Mouse (Mus musculus) midbrain, postnatal 0 days (tissue): ENCODE data around the gene Med25. TPM values are rescaled to one million over a fixed set of nuclear protein-coding genes. Genes with fewer than 3 reads are reported as not detected.
A peak's percentile ranks its signal among the peaks of the same experiment; 100 is the strongest.

Source experiments
- ATAC-seq: fragments of 200-750 bp; cut with Nextera tagmentation; 2 replicates; pipeline ENCODE4 v1.8.0; 2017; ENCODE audit warnings: moderate number of reproducible peaks, mild to moderate bottlenecking, moderate TSS enrichment, moderate library complexity; ENCODE audit not compliant: low FRiP score
- DNase-seq: peaks from one replicate; pipeline ENCODE4 v3.0.0-alpha.2; 2015; ENCODE audit warnings: low spot score
- H3K27ac ChIP-seq: fragments of 300-500 bp; sonication (generic); 2 replicates; pipeline ENCODE4 v1.5.1; 2014; ENCODE audit warnings: low read depth, mild to moderate bottlenecking, low read length, mixed read lengths
- H3K27me3 ChIP-seq: fragments of 300-500 bp; sonication (generic); 2 replicates; pipeline ENCODE4 v1.6.1; 2014; ENCODE audit warnings: low read length, control low read depth, mixed read lengths; ENCODE audit not compliant: insufficient read depth
- H3K36me3 ChIP-seq: fragments of 300-500 bp; sonication (generic); 2 replicates; pipeline ENCODE4 v1.6.1; 2014; ENCODE audit warnings: low read length, control low read depth, mixed read lengths; ENCODE audit not compliant: insufficient read depth
- H3K4me1 ChIP-seq: fragments of 300-500 bp; sonication (generic); 2 replicates; pipeline ENCODE4 v1.6.1; 2014; ENCODE audit warnings: mild to moderate bottlenecking, control low read depth, antibody characterized with exemption, low read length, mixed read lengths; ENCODE audit not compliant: insufficient read depth
- H3K4me2 ChIP-seq: fragments of 300-500 bp; sonication (generic); 2 replicates; pipeline ENCODE4 v1.6.1; 2014; ENCODE audit warnings: low read depth, mild to moderate bottlenecking, low read length, mixed read lengths; ENCODE audit not compliant: poor library complexity, severe bottlenecking
- H3K4me3 ChIP-seq: fragments of 300-500 bp; sonication (generic); 2 replicates; pipeline ENCODE4 v1.5.1; 2014; ENCODE audit warnings: low read depth, mild to moderate bottlenecking, low read length, moderate library complexity
- H3K9ac ChIP-seq: fragments of 300-500 bp; sonication (generic); replicated peaks from 2 replicates; pipeline ENCODE4 v1.6.1; 2014; ENCODE audit warnings: mild to moderate bottlenecking, low read length, moderate library complexity, mixed read lengths; ENCODE audit not compliant: poor library complexity, severe bottlenecking
- H3K9me3 ChIP-seq: fragments of 300-500 bp; sonication (generic); 2 replicates; pipeline ENCODE4 v1.6.1; 2016; ENCODE audit warnings: low read length, control low read depth
- CTCF ChIP-seq: IDR thresholded peaks from 2 replicates; pipeline ENCODE4 v1.5.1; 2016; ENCODE audit warnings: antibody characterized with exemption, mild to moderate bottlenecking
- WGBS: fragments of 180-500 bp; shearing (Covaris S2); extraction: QIAGEN DNeasy Blood & Tissue Kit; methylation state at CpG from one replicate; pipeline ENCODE4 v1.1.7; 2014; 5-methylcytosine and 5-hydroxymethylcytosine counted together
- polyA plus RNA-seq: library from polyadenylated mRNA; unstranded; fragments of >200 nt; fragmentation: Nextera tagmentation; extraction: Ambion mirVana; gene quantifications from 2 replicates; pipeline ENCODE4 v1.2.1, GENCODE M21; 2015
- total RNA-seq: library from RNA; depleted of rRNA; stranded (reverse); fragments of >200 nt; gene quantifications from 2 replicates; pipeline ENCODE4 v1.2.3, GENCODE M21; 2014

Med25 gene
- total and polyA plus RNA-seq, 2 experiments from 2014 or later, result 150 to 182 TPM

GRCm38 (mm10) chr7:44850146-44850545 is 42.4 kb downstream of the Med25 start:
- ATAC-seq, result peak; percentile 41; the same call in 1 of the 2 replicates

DNA sequence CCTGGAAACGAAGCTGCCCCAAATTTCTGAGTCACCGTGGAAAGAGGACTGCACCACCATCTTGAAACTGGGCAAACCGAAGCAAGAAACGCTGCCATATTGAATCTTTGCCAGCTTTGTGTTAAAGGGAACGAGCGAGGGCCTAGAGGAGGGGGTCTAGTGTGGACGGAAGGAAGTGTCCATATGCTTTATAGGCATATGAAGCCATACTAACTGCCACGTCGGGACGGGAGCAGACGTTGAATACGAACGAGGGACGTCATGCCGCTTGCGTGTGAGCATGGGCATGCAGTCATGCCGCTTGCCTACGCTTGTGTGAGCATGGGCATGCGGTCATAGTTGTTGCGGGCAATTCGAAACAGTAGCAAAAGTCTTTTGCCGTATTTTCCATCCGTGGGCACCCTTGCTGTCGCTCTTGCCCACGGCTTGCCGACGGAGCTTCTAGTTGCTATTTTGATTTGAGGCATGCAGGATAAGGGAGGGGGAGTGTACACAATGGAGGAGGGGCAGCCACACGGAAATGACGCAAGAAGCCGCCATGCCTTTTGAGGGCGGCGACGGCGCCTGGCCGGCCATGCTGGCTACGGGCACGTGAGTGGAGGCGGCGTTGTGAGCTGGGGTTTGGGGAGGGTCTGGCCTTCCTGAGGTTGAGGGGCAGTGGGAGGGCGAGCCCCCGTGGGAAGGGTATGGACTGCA is 42.9 kb downstream of the Med25 start:
- ATAC-seq (peak; percentile 84), DNase-seq (peak; percentile 98)
- Histone ChIP-seq H3K9ac (peak overlapping the region; percentile 87), H3K36me3 (peaks cover 29% of the 10 kb centered on the region), H3K9me3 (no peaks in the 10 kb centered on the region), H3K27ac (peak overlapping the region; percentile 98), H3K4me1 (peaks cover 13% of the 10 kb centered on the region; the same call in 1 of the 2 replicates), H3K27me3 (no peaks in the 10 kb centered on the region), H3K4me3 (peak overlapping the region; percentile 64), H3K4me2 (peak overlapping the region; percentile 75)
- under 1% methylated on average over 41 of the region's 41 CpGs for WGBS
- no peak for TF ChIP-seq CTCF

More at GRCm38 (mm10) chr7:44850146-44850545, 42.4 kb downstream of the Med25 start:
- Histone ChIP-seq H3K27ac (peak overlapping the region; percentile 98), H3K4me2 (peak overlapping the region; percentile 75), H3K9me3 (no peaks in the 10 kb centered on the region), H3K4me3 (peak overlapping the region; percentile 64), H3K27me3 (no peaks in the 10 kb centered on the region), H3K4me1 (peaks cover 13% of the 10 kb centered on the region; the same call in 1 of the 2 replicates), H3K36me3 (peaks cover 24% of the 10 kb centered on the region), H3K9ac (peak overlapping the region; percentile 87)
- under 1% methylated on average over 29 of the region's 33 CpGs for WGBS
- peak; percentile 83 for DNase-seq
- no peak; the same call in 1 of the 2 replicates for TF ChIP-seq CTCF

DNA sequence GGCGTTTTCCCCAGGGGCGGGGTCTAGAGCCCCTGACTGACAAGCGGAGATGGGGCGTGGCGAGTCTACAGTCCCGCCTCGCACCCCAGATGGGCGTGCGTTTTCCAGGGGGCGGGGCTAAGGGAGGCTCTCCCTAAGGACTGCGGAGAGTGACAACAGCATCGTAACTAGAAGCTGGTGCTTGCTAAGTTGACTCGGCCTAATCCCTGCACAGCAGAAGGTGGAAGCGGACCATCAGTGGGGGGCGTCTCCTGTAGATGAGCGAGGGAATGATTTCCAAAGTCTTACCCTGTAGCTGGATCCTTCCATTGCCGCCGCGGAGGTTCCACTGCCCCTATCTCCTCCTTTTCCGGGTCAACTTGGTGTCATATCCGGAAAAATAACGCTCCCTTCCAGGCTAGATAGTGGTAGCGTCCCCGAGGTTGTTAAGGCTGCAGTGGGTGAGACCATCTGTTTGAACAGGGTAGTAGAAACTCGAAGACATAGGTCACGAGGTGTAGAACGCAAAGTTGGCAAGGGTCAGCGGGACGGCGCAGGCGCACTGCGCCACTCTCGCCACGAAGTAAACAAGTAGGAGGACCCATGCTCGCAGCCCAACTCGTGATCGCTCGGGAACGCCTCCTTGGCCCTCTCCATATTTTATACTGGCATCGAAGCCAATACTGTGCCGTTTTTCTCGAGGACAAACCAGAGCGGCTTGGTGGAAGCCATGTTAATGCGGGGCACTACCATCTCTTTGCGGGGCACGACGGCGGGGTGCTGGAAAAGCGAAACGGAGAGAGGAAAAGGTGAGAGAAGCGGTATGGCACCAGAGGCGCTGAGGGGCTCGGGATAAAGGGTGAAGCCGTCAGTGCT is 43.7 kb downstream of the Med25 start, which contains the start of the genes Akt1s1 and Tbc1d17:
TSS of gene Akt1s1 (plus strand) at position 431 of the 855 bp plus-strand sequence.
TSS of gene Tbc1d17 (minus strand) at position 519 of the 855 bp plus-strand sequence.
- peaks cover 37% of the 10 kb centered on the region for H3K36me3 ChIP-seq
- ATAC-seq (peak; percentile 90), DNase-seq (peak; percentile 100)
- H3K4me2 ChIP-seq, result peak within 1 kb of the TSS; percentile 75
- H3K4me1 ChIP-seq, result peaks cover 13% of the 10 kb centered on the region; the same call in 1 of the 2 replicates
- no peak for TF ChIP-seq CTCF
- H3K9ac ChIP-seq, result peak within 1 kb of the TSS; percentile 87
- H3K27ac ChIP-seq, result peak within 1 kb of the TSS; percentile 98
- no peaks in the 10 kb centered on the region for H3K9me3 ChIP-seq
- no peaks in the 10 kb centered on the region for H3K27me3 ChIP-seq
- peak within 1 kb of the TSS; percentile 64 for H3K4me3 ChIP-seq
- under 1% methylated on average over 54 of the region's 54 CpGs for WGBS

DNA sequence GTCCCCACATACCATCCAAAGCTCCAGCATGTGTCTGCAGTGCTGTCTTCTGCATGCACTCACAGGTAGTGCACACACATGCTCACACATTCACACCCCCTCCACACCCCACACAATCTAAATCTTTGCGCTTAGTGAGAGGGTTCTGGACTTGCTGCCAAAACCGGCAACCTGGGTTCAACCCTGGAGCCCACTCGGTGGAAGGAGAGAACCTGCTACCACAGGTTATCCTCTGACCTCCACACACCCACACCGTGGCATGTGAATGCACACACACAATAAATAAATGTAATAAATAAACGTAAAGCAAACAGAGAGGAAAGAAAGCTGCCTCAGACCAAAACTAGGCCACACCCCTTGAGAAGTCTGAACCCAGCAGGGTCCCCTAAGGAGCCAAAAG is 44.7 kb downstream of the Med25 start:
- H3K27me3 ChIP-seq, result no peaks in the 10 kb centered on the region
- WGBS, result 77% methylated on average over 5 of the region's 5 CpGs
- H3K4me3 ChIP-seq, result peak overlapping the region; percentile 64
- peaks cover 13% of the 10 kb centered on the region; the same call in 1 of the 2 replicates for H3K4me1 ChIP-seq
- peak overlapping the region; percentile 71; the same call in 1 of the 2 replicates for H3K27ac ChIP-seq
- H3K9me3 ChIP-seq, result no peaks in the 10 kb centered on the region
- no peak for DNase-seq
- no peak for ATAC-seq
- peak overlapping the region; percentile 57 for H3K9ac ChIP-seq
- peaks cover 44% of the 10 kb centered on the region for H3K36me3 ChIP-seq
- H3K4me2 ChIP-seq, result peak overlapping the region; percentile 70
- TF ChIP-seq CTCF, result no peak

GRCm38 (mm10) chr7:44846804-44847203 is 45.7 kb downstream of the Med25 start:
- Histone ChIP-seq H3K9me3 (no peaks in the 10 kb centered on the region), H3K4me1 (peaks cover 13% of the 10 kb centered on the region; the same call in 1 of the 2 replicates), H3K9ac (no peak overlapping the region), H3K4me3 (no peak overlapping the region), H3K27me3 (no peaks in the 10 kb centered on the region), H3K27ac (no peak overlapping the region), H3K36me3 (peaks cover 51% of the 10 kb centered on the region), H3K4me2 (no peak overlapping the region)
- ATAC-seq (no peak), DNase-seq (no peak)
- 92% methylated on average over 7 of the region's 7 CpGs for WGBS
- TF ChIP-seq CTCF, result no peak
